ENCODE assay signal across 27 mouse cellular contexts in the genomic region with DNA sequence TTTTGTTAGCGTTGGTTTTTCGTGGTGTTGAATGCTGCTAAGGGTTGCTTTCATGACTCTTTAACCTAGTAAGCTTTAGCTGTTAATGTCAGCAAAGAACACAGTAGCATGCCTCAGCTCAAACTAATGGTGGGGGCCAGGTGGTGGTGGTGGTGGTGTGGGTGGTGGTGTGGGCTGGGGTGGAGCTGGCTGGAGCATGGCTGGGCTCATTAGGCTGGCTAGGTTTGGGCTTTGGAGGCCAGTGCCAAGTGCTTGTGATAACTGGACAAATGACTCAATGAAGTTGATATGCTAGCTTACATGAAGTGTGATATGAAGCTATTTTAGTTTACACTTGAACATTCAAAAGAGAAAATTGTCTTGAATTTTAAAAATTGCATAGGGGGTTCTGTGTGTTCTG. TPM values are rescaled to one million over a fixed set of nuclear protein-coding genes. Genes with fewer than 3 reads are reported as not detected.
DNase-seq lines count a peak whose midpoint lies in the region; ATAC-seq and TF ChIP-seq lines count a peak whose summit lies in the region.
"Had no signal": no experiment of that assay in that cellular context is flagged by ENCODE, and none has a peak within 500 bp of the region (broad histone marks: within the 10 kb centered on the region; RNA-seq: fewer than 3 reads in every experiment).

No protein-coding gene starts in this region.

- no peak overlapping the region for H3K9ac ChIP-seq in heart, adult 2 months (ENCODE audit: low read depth, low read length)
- H3K9ac ChIP-seq in heart, embryonic 16.5 days (ENCODE audit: low read length): no peak overlapping the region
- no peak overlapping the region for H3K9ac ChIP-seq in hindbrain, embryonic 14.5 days
- H3K9ac ChIP-seq: embryonic facial prominence, embryonic 15.5 days; forebrain, embryonic 13.5 days; hindbrain, embryonic 13.5 days; lung, embryonic 14.5 days had no signal

- WGBS in heart, embryonic 10.5 days: 96% methylated on average over 2 of the region's 2 CpGs
- WGBS in heart, adult 2 months: 56% methylated on average over 2 of the region's 2 CpGs
- WGBS in heart, embryonic 16.5 days: 57% methylated on average over 2 of the region's 2 CpGs
- WGBS in macrophage (ENCODE audit: missing documents): 94% methylated on average over 2 of the region's 2 CpGs
- WGBS in hindbrain, embryonic 14.5 days: 87% methylated on average over 2 of the region's 2 CpGs

- intact Hi-C loops in heart, adult 2 months (cut with DNase I): no loop called here

- no peak for TF ChIP-seq CTCF in heart, adult 2 months (IDR thresholded peaks at IDR 0.05)

- H3K4me1 ChIP-seq in heart, embryonic 10.5 days: peaks cover 39% of the 10 kb centered on the region
- peaks cover 17% of the 10 kb centered on the region for H3K4me1 ChIP-seq in heart, adult 2 months (ENCODE audit: control insufficient read depth, insufficient read depth, low read length)
- peaks cover 68% of the 10 kb centered on the region for H3K4me1 ChIP-seq in heart, embryonic 16.5 days (ENCODE audit: control insufficient read depth, insufficient read depth, low read length)
- H3K4me1 ChIP-seq in hindbrain, embryonic 14.5 days (replicated peaks; ENCODE audit: control insufficient read depth, insufficient read depth, low read length): peaks cover 12% of the 10 kb centered on the region

- TF ChIP-seq EP300 in heart, adult 2 months (IDR thresholded peaks at IDR 0.05; ENCODE audit: insufficient read depth, low read depth, low read length): no peak

- no peak for TF ChIP-seq POLR2A in heart, adult 2 months (IDR thresholded peaks at IDR 0.05; ENCODE audit: insufficient read depth, low read depth, low read length)

- H3K79me2 ChIP-seq in heart, adult 2 months (replicated peaks; ENCODE audit: control insufficient read depth, insufficient read depth, low read length): peaks cover 12% of the 10 kb centered on the region
- peaks cover 95% of the 10 kb centered on the region for H3K79me2 ChIP-seq in macrophage (ENCODE audit: inconsistent target)

- peaks cover 23% of the 10 kb centered on the region for H3K36me3 ChIP-seq in heart, embryonic 10.5 days
- H3K36me3 ChIP-seq in heart, adult 2 months (ENCODE audit: control insufficient read depth, insufficient read depth, low read length): peaks cover 44% of the 10 kb centered on the region
- peaks cover 9% of the 10 kb centered on the region; the same call in 1 of the 2 replicates for H3K36me3 ChIP-seq in heart, embryonic 16.5 days (ENCODE audit: control insufficient read depth, insufficient read depth)
- H3K36me3 ChIP-seq in macrophage (ENCODE audit: inconsistent target): no peaks in the 10 kb centered on the region
- H3K36me3 ChIP-seq in hindbrain, embryonic 14.5 days (replicated peaks; ENCODE audit: control insufficient read depth, insufficient read depth): no peaks in the 10 kb centered on the region; the same call in 1 of the 2 replicates

- DNase-seq in heart, adult 18-20 months: peak; percentile 61 to 79
- no peak for DNase-seq in heart, embryonic 10.5 days (ENCODE audit: low spot score)
- DNase-seq in heart, adult 2 months: peak; percentile 36 to 73
- no peak for DNase-seq in ovary, postnatal 36 days (ENCODE audit: low spot score)
- DNase-seq in hindbrain, embryonic 14.5 days (ENCODE audit: low spot score): no peak
- DNase-seq: adrenal gland, adult 8-10 months; cerebellum, postnatal 36 days; kidney, adult 8-10 months; kidney, postnatal 14 days; lung, embryonic 14.5 days; thymus, postnatal 25 days had no signal

- H3K27me3 ChIP-seq in heart, embryonic 10.5 days (ENCODE audit: insufficient read depth, poor library complexity, severe bottlenecking): no peaks in the 10 kb centered on the region
- H3K27me3 ChIP-seq in heart, adult 2 months (ENCODE audit: control insufficient read depth, insufficient read depth, low read length): no peaks in the 10 kb centered on the region
- no peaks in the 10 kb centered on the region for H3K27me3 ChIP-seq in heart, embryonic 16.5 days (ENCODE audit: control insufficient read depth, insufficient read depth, low read length)
- H3K27me3 ChIP-seq in hindbrain, embryonic 14.5 days (ENCODE audit: control insufficient read depth, insufficient read depth, low read length): no peaks in the 10 kb centered on the region
- H3K27me3 ChIP-seq: embryonic facial prominence, embryonic 15.5 days; forebrain, embryonic 13.5 days; hindbrain, embryonic 13.5 days had no signal

- no peaks in the 10 kb centered on the region for H3K9me3 ChIP-seq in heart, embryonic 10.5 days
- no peaks in the 10 kb centered on the region for H3K9me3 ChIP-seq in heart, embryonic 16.5 days (replicated peaks; ENCODE audit: control insufficient read depth, low read length)
- H3K9me3 ChIP-seq in hindbrain, embryonic 14.5 days (ENCODE audit: control insufficient read depth, low read length): no peaks in the 10 kb centered on the region
- H3K9me3 ChIP-seq: embryonic facial prominence, embryonic 15.5 days; forebrain, embryonic 13.5 days; hindbrain, embryonic 13.5 days; limb, embryonic 10.5 days had no signal

- H3K4me3 ChIP-seq in heart, embryonic 10.5 days: no peak overlapping the region
- no peak overlapping the region for H3K4me3 ChIP-seq in heart, adult 2 months
- H3K4me3 ChIP-seq in heart, embryonic 16.5 days (ENCODE audit: low read length): no peak overlapping the region
- H3K4me3 ChIP-seq in macrophage (ENCODE audit: inconsistent target): no peak overlapping the region
- H3K4me3 ChIP-seq in hindbrain, embryonic 14.5 days (replicated peaks; ENCODE audit: low read length): no peak overlapping the region
- H3K4me3 ChIP-seq: embryonic facial prominence, embryonic 15.5 days; forebrain, embryonic 13.5 days; hindbrain, embryonic 13.5 days; limb, embryonic 10.5 days had no signal

- H3K27ac ChIP-seq in heart, embryonic 10.5 days: no peak overlapping the region
- peak overlapping the region; percentile 75 for H3K27ac ChIP-seq in heart, adult 2 months
- H3K27ac ChIP-seq in heart, embryonic 16.5 days (ENCODE audit: low read length): peak overlapping the region; percentile 84
- peak overlapping the region; percentile 39 for H3K27ac ChIP-seq in macrophage
- H3K27ac ChIP-seq in hindbrain, embryonic 14.5 days: no peak overlapping the region
- H3K27ac ChIP-seq: embryonic facial prominence, embryonic 15.5 days; forebrain, embryonic 13.5 days; hindbrain, embryonic 13.5 days; limb, embryonic 10.5 days had no signal

- H3K4me2 ChIP-seq in heart, embryonic 16.5 days (ENCODE audit: low read depth, low read length): peak overlapping the region; percentile 38
- H3K4me2 ChIP-seq in hindbrain, embryonic 14.5 days (replicated peaks): no peak overlapping the region
- H3K4me2 ChIP-seq: embryonic facial prominence, embryonic 15.5 days; forebrain, embryonic 13.5 days; hindbrain, embryonic 13.5 days; liver, embryonic 11.5 days; lung, embryonic 14.5 days; midbrain, embryonic 11.5 days had no signal

- ATAC-seq in heart, embryonic 16.5 days (replicated peaks; ENCODE audit: extremely low read depth, insufficient read depth, low FRiP score): peak; percentile 80
- no peak for ATAC-seq in erythroid progenitor cell, adult 5-6 weeks (replicated peaks; ENCODE audit: low FRiP score, poor library complexity, severe bottlenecking)
- no peak for ATAC-seq in hindbrain, embryonic 14.5 days (ENCODE audit: low FRiP score)
- ATAC-seq: forebrain, embryonic 13.5 days had no signal

RNA-seq across cellular contexts. Expression of a gene that starts 11.1 kb away (rescaled TPM):
- total RNA-seq in heart, adult 18-20 months (2021): 10 to 100 TPM; 68.7 to 73.5 TPM
- polyA plus RNA-seq in heart, embryonic 10.5 days (2016; fragmentation: Nextera tagmentation; extraction: Ambion mirVana): 114 and 120 TPM in 2 replicates
- 10 to 100 TPM; 62.4 to 74.1 TPM for total RNA-seq in heart, adult 2 months (2021)
- 39.9 and 44.9 TPM in 2 replicates for polyA plus RNA-seq in heart, adult 2 months (2012; rRNA removed)
- polyA plus RNA-seq in heart, embryonic 16.5 days (2015; fragmentation: Nextera tagmentation; extraction: Ambion mirVana): 81.8 and 83.7 TPM in 2 replicates
- total RNA-seq in macrophage (2018; cell fraction: chromatin; rRNA removed): 100 to 1,000 TPM; 186 to 471 (median 257) TPM
- 10 to 100 TPM; 58.8 to 99.6 (median 80.6) TPM for total RNA-seq in macrophage (2018; cell fraction: cytosol; rRNA removed)
- total RNA-seq in macrophage (2018; cell fraction: nucleus; rRNA removed): 100 to 1,000 TPM in 24 of 26 experiments, 10 to 100 TPM in 2; 98.9 to 248 (median 144) TPM
- polyA plus RNA-seq in macrophage (2018): 64.8 to 85.3 TPM (median 73.9 TPM) in 3 replicates
- 21.3 and 26.0 TPM in 2 replicates for total RNA-seq in erythroid progenitor cell, adult 5-6 weeks (2015; ENCODE audit: low replicate concordance)
- 19.9 and 40.8 TPM in 2 replicates for total RNA-seq in erythroid progenitor cell, adult 5-6 weeks (2017; ENCODE audit: low replicate concordance)
- 79.1 and 81.6 TPM in 2 replicates for polyA plus RNA-seq in hindbrain, embryonic 14.5 days (2014; fragmentation: Nextera tagmentation; extraction: Ambion mirVana)

RNA-seq across cellular contexts. Expression of a gene that starts 36.9 kb away (rescaled TPM):
- total RNA-seq in heart, adult 18-20 months (2021): not detected
- not detected in 2 replicates for polyA plus RNA-seq in heart, embryonic 10.5 days (2016; fragmentation: Nextera tagmentation; extraction: Ambion mirVana)
- not detected for total RNA-seq in heart, adult 2 months (2021)
- not detected in 2 replicates for polyA plus RNA-seq in heart, adult 2 months (2012; rRNA removed)
- polyA plus RNA-seq in heart, embryonic 16.5 days (2015; fragmentation: Nextera tagmentation; extraction: Ambion mirVana): not detected in 2 replicates
- total RNA-seq in macrophage (2018; cell fraction: chromatin; rRNA removed): 1 to 10 TPM in 1 of 26 experiments, not detected in 25; 1.2 TPM
- total RNA-seq in macrophage (2018; cell fraction: cytosol; rRNA removed): under 1 TPM in 1 of 26 experiments, not detected in 25; 0.14 TPM
- total RNA-seq in macrophage (2018; cell fraction: nucleus; rRNA removed): 1 to 10 TPM in 1 of 26 experiments, not detected in 25; 2.2 TPM
- polyA plus RNA-seq in macrophage (2018): not detected in 3 replicates
- total RNA-seq in erythroid progenitor cell, adult 5-6 weeks (2015; ENCODE audit: low replicate concordance): not detected in 2 replicates
- not detected in 2 replicates for total RNA-seq in erythroid progenitor cell, adult 5-6 weeks (2017; ENCODE audit: low replicate concordance)
- polyA plus RNA-seq in hindbrain, embryonic 14.5 days (2014; fragmentation: Nextera tagmentation; extraction: Ambion mirVana): not detected in 2 replicates
- total RNA-seq: adrenal gland, adult 8-10 months; gastrocnemius, postnatal 4 days; layer of hippocampus, adult 8-10 months; left cerebral cortex, adult 8-10 months had no signal
- polyA plus RNA-seq: brain, embryonic 14.5 days; embryonic facial prominence, embryonic 15.5 days; forebrain, embryonic 13.5 days; frontal cortex, adult 2 months; hindbrain, embryonic 13.5 days; limb, embryonic 10.5 days; lung, embryonic 14.5 days; midbrain, embryonic 11.5 days; neural tube, embryonic 11.5 days had no signal

RNA-seq across cellular contexts. Expression of a gene that starts 57.8 kb away (rescaled TPM):
- total RNA-seq in heart, adult 18-20 months (2021): 1 to 10 TPM; 8.6 to 9.4 TPM
- polyA plus RNA-seq in heart, embryonic 10.5 days (2016; fragmentation: Nextera tagmentation; extraction: Ambion mirVana): 7.0 and 7.6 TPM in 2 replicates
- total RNA-seq in heart, adult 2 months (2021): 1 to 10 TPM; 8.4 to 9.8 TPM
- 3.2 and 3.6 TPM in 2 replicates for polyA plus RNA-seq in heart, adult 2 months (2012; rRNA removed)
- 6.3 and 7.4 TPM in 2 replicates for polyA plus RNA-seq in heart, embryonic 16.5 days (2015; fragmentation: Nextera tagmentation; extraction: Ambion mirVana)
- 10 to 100 TPM in 21 of 26 experiments, 1 to 10 TPM in 5; 4.9 to 46.1 (median 17.6) TPM for total RNA-seq in macrophage (2018; cell fraction: chromatin; rRNA removed)
- 10 to 100 TPM in 24 of 26 experiments, 1 to 10 TPM in 2; 8.6 to 24.5 (median 14.6) TPM for total RNA-seq in macrophage (2018; cell fraction: cytosol; rRNA removed)
- total RNA-seq in macrophage (2018; cell fraction: nucleus; rRNA removed): 10 to 100 TPM in 25 of 26 experiments, 1 to 10 TPM in 1; 9.0 to 32.8 (median 20.7) TPM
- 10.6 to 11.9 TPM (median 10.9 TPM) in 3 replicates for polyA plus RNA-seq in macrophage (2018)
- 7.1 and 9.7 TPM in 2 replicates for total RNA-seq in erythroid progenitor cell, adult 5-6 weeks (2015; ENCODE audit: low replicate concordance)
- total RNA-seq in erythroid progenitor cell, adult 5-6 weeks (2017; ENCODE audit: low replicate concordance): 14.7 and 18.7 TPM in 2 replicates
- 8.6 and 10.2 TPM in 2 replicates for polyA plus RNA-seq in hindbrain, embryonic 14.5 days (2014; fragmentation: Nextera tagmentation; extraction: Ambion mirVana)

RNA-seq across cellular contexts. Expression of a gene that starts 58.4 kb away (rescaled TPM):
- total RNA-seq in heart, adult 18-20 months (2021): not detected
- polyA plus RNA-seq in heart, embryonic 10.5 days (2016; fragmentation: Nextera tagmentation; extraction: Ambion mirVana): not detected in 2 replicates
- total RNA-seq in heart, adult 2 months (2021): not detected
- polyA plus RNA-seq in heart, adult 2 months (2012; rRNA removed): 0.20 TPM in 1 of 2 replicates, not detected in the other
- not detected in 2 replicates for polyA plus RNA-seq in heart, embryonic 16.5 days (2015; fragmentation: Nextera tagmentation; extraction: Ambion mirVana)
- under 1 TPM in 4 of 26 experiments, not detected in 22; 0.25 to 0.57 (median 0.45) TPM for total RNA-seq in macrophage (2018; cell fraction: chromatin; rRNA removed)
- total RNA-seq in macrophage (2018; cell fraction: cytosol; rRNA removed): not detected
- under 1 TPM in 2 of 26 experiments, not detected in 24; 0.35 to 1.00 TPM for total RNA-seq in macrophage (2018; cell fraction: nucleus; rRNA removed)
- polyA plus RNA-seq in macrophage (2018): not detected in 3 replicates
- not detected in 2 replicates for total RNA-seq in erythroid progenitor cell, adult 5-6 weeks (2015; ENCODE audit: low replicate concordance)
- total RNA-seq in erythroid progenitor cell, adult 5-6 weeks (2017; ENCODE audit: low replicate concordance): 0.39 TPM in 1 of 2 replicates, not detected in the other
- not detected in 2 replicates for polyA plus RNA-seq in hindbrain, embryonic 14.5 days (2014; fragmentation: Nextera tagmentation; extraction: Ambion mirVana)
- total RNA-seq: layer of hippocampus, adult 8-10 months; left cerebral cortex, adult 8-10 months had no signal
- polyA plus RNA-seq: embryonic facial prominence, embryonic 15.5 days; forebrain, embryonic 13.5 days; hindbrain, embryonic 13.5 days; intestine, embryonic 14.5 days; limb, embryonic 10.5 days; lung, embryonic 14.5 days; midbrain, embryonic 11.5 days; neural tube, embryonic 11.5 days had no signal

Comparison
In these comparisons a context has a peak if more than half of its experiments do, and no peak if none do; other contexts are left out.
1. DNase-seq: peak in heart, adult 18-20 months (2 of 2) and heart, adult 2 months (2 of 2); none in heart, embryonic 10.5 days (single experiment), ovary, postnatal 36 days (single experiment) and hindbrain, embryonic 14.5 days (single experiment).
2. H3K27ac ChIP-seq: peak in heart, adult 2 months (single experiment), heart, embryonic 16.5 days (single experiment) and macrophage (single experiment); none in heart, embryonic 10.5 days (single experiment) and hindbrain, embryonic 14.5 days (single experiment).